Mouse (Mus musculus) liver, postnatal 0 days (tissue): ENCODE measurements at regions not wholly inside any gene's neighbourhood (a gene's known extent, or its start where the extent isn't known, plus 50 kb on each side); places are given as distances from the start of the nearest gene placed in this dataset.

ENCODE experiments used
- ATAC-seq: fragments of 200-750 bp; cut with Nextera tagmentation; 2 replicates; pipeline ENCODE4 v1.8.0; 2017; ENCODE audit warnings: mild to moderate bottlenecking, moderate library complexity
- DNase-seq: peaks from one replicate; pipeline ENCODE4 v3.0.0-alpha.2; 2016
- H3K27ac ChIP-seq: fragments of 300-500 bp; sonication (generic); 2 replicates; pipeline ENCODE4 v1.5.1; 2014; ENCODE audit warnings: antibody characterized with exemption, moderate library complexity, mild to moderate bottlenecking, low read depth
- H3K27me3 ChIP-seq: fragments of 300-500 bp; sonication (generic); 2 replicates; pipeline ENCODE4 v1.6.1; 2014; ENCODE audit warnings: low read length, control low read depth, mixed read lengths; ENCODE audit not compliant: insufficient read depth
- H3K36me3 ChIP-seq: fragments of 300-500 bp; sonication (generic); replicated peaks from 2 replicates; pipeline ENCODE4 v1.6.1; 2014; ENCODE audit warnings: mild to moderate bottlenecking, control low read depth, low read length, moderate library complexity, mixed read lengths; ENCODE audit not compliant: insufficient read depth
- H3K4me1 ChIP-seq: fragments of 300-500 bp; sonication (generic); 2 replicates; pipeline ENCODE4 v1.6.1; 2014; ENCODE audit warnings: antibody characterized with exemption, mild to moderate bottlenecking, control low read depth; ENCODE audit not compliant: insufficient read depth
- H3K4me2 ChIP-seq: fragments of 300-500 bp; sonication (generic); 2 replicates; pipeline ENCODE4 v1.6.1; 2014; ENCODE audit warnings: low read depth, mild to moderate bottlenecking, low read length, moderate library complexity, mixed read lengths
- H3K4me3 ChIP-seq: fragments of 300-500 bp; sonication (generic); 2 replicates; pipeline ENCODE4 v1.5.1; 2014; ENCODE audit warnings: low read depth, low read length
- H3K9ac ChIP-seq: fragments of 300-500 bp; sonication (generic); replicated peaks from 2 replicates; pipeline ENCODE4 v1.6.1; 2014; ENCODE audit warnings: mild to moderate bottlenecking, moderate library complexity
- H3K9me3 ChIP-seq: fragments of 300-500 bp; sonication (generic); 2 replicates; pipeline ENCODE4 v1.6.1; 2016; ENCODE audit warnings: mild to moderate bottlenecking, control low read depth, low read length, mixed read lengths
- CTCF ChIP-seq: sonication (generic); IDR thresholded peaks from 2 replicates; pipeline ENCODE4 v1.5.1; 2016; ENCODE audit warnings: antibody characterized with exemption, low read depth
- EP300 ChIP-seq: IDR thresholded peaks from 2 replicates; pipeline ENCODE4 v1.6.1; 2016; ENCODE audit warnings: antibody characterized with exemption, low read depth, mild to moderate bottlenecking
- WGBS: fragments of 180-500 bp; shearing (Covaris S2); extraction: QIAGEN DNeasy Blood & Tissue Kit; methylation state at CpG from one replicate; pipeline ENCODE4 v1.1.7; 2014; ENCODE audit not compliant: insufficient replicate concordance; 5-methylcytosine and 5-hydroxymethylcytosine counted together

DNA sequence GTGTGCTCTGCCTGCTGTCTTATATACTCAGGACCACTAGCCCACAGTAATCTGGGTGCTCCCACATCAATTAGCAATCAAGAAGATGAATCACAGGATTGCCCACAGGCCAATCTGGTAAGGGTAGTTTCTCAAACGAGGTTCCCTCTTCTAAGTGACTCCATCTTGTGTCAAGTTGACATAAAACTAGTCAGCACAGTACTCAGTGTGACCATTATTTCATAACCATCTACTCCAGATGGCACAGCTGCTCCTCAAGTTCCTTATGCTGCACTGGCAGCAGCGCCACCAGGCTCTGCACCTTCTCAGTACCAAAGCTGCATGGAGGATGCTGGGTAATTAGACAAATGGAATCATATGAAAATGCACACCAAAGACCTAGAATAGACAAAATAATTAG is 175.6 kb upstream of the B3galt2 start:
- Histone ChIP-seq H3K4me2 (no peak overlapping the region), H3K27ac (no peak overlapping the region), H3K9ac (no peak overlapping the region), H3K27me3 (no peaks in the 10 kb centered on the region), H3K9me3 (no peaks in the 10 kb centered on the region; the same call in 1 of the 2 replicates), H3K4me3 (no peak overlapping the region), H3K4me1 (no peaks in the 10 kb centered on the region), H3K36me3 (no peaks in the 10 kb centered on the region)
- no peak for ATAC-seq
- no peak for TF ChIP-seq CTCF
- no peak for TF ChIP-seq EP300
- WGBS, result 42% methylated on average over 2 of the region's 2 CpGs
- no peak for DNase-seq

DNA sequence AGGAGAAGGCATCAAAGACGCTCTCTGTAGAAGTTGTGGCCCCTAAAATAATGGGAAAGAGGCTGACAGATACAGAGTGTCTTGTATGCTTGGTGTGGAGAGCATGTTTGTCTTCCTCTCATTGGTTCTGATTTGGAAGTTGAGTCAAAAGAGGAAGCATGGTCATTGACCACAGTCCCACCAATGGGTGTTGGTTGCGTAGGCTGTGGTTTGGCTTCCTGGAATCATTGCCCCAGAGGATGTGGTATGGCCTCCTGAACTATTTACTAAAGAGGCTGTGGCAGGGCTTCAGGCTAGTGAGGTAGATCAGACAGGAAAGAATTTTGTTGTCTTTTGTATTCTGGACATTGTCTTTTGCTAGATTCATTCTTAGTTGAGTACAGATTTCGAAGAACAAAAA is 174.4 kb upstream of the B3galt2 start:
- ATAC-seq (peak; percentile 79), DNase-seq (peak; percentile 31)
- H3K9me3 ChIP-seq, result no peaks in the 10 kb centered on the region; the same call in 1 of the 2 replicates
- 48% methylated on average over 3 of the region's 3 CpGs for WGBS
- H3K9ac ChIP-seq, result no peak overlapping the region
- H3K4me2 ChIP-seq, result no peak overlapping the region
- no peaks in the 10 kb centered on the region for H3K27me3 ChIP-seq
- TF ChIP-seq EP300 (0 out of 2 replicates have a peak, but pooled peaks have one; percentile 26), CTCF (no peak)
- H3K4me3 ChIP-seq, result no peak overlapping the region
- no peak overlapping the region for H3K27ac ChIP-seq
- no peaks in the 10 kb centered on the region for H3K36me3 ChIP-seq
- no peaks in the 10 kb centered on the region for H3K4me1 ChIP-seq

DNA sequence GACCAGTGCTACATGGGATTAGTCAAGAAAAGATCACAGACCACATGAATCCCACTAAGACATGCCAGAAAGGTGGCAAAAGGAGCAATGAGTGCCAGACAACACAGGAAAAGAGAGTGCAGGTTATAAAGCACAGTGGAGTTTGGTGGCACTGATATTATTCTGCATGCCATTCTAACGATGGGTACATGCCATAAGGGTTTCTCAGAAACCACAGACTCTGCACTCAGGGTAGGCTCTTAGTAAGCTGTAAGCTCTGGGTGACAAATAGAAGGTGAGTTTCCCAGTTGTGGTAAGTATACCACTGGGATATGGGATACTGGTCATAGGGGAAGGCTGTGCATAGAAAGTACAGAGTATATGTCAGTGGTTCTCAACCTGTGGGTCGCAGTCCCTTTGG is 165.1 kb upstream of the B3galt2 start:
- no peaks in the 10 kb centered on the region for H3K4me1 ChIP-seq
- H3K9ac ChIP-seq, result no peak overlapping the region
- DNase-seq, result no peak
- no peaks in the 10 kb centered on the region for H3K36me3 ChIP-seq
- no peak overlapping the region for H3K4me3 ChIP-seq
- H3K27ac ChIP-seq, result no peak overlapping the region
- WGBS, result 75% methylated on average over 2 of the region's 2 CpGs
- no peak overlapping the region for H3K4me2 ChIP-seq
- H3K9me3 ChIP-seq, result no peaks in the 10 kb centered on the region
- no peaks in the 10 kb centered on the region for H3K27me3 ChIP-seq
- no peak for TF ChIP-seq CTCF
- TF ChIP-seq EP300, result no peak
- ATAC-seq, result no peak

DNA sequence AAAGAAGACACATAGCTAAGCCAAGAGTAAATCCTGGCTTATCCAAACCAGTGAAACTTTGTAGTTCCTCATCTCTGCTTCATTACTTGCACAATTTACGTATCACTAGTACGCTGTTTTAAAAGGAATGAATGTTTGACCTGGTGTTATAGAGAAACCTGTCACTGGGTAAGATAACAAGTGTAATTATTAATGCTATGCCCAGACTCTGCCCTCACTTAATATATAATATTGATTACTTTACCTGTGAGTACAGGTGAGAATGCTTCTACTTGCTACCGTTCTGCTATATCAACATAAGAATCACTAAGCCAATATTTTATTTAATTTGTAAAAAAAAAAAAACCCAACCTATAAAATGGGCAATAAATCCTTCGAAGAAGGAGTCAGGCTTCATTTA is 157.1 kb upstream of the B3galt2 start:
- Histone ChIP-seq H3K4me2 (no peak overlapping the region), H3K4me3 (no peak overlapping the region), H3K4me1 (no peaks in the 10 kb centered on the region), H3K27me3 (no peaks in the 10 kb centered on the region), H3K9me3 (no peaks in the 10 kb centered on the region), H3K36me3 (no peaks in the 10 kb centered on the region), H3K9ac (no peak overlapping the region), H3K27ac (no peak overlapping the region)
- TF ChIP-seq CTCF (no peak), EP300 (no peak)
- no peak for DNase-seq
- ATAC-seq, result no peak
- WGBS, result 79% methylated on average over 4 of the region's 4 CpGs

DNA sequence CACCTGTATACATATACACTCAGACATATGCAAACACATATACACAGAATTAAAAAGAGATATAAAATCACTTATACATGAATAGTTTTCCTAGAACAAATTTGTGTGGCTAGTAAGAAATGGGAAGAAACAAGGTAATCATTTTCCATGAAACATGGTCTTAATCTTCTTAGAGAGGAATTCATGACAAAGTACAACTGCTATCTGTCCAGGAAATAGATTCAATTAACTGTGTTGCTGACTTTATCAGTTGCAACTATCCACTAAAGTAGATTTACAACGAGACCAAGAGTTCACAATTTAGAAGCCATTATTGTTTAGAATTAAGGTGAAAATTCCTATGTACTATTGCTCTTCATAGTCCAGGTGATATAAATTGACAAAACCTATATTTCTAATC is 155.5 kb upstream of the B3galt2 start:
- Histone ChIP-seq H3K9me3 (no peaks in the 10 kb centered on the region), H3K4me2 (no peak overlapping the region), H3K9ac (no peak overlapping the region), H3K4me3 (no peak overlapping the region), H3K4me1 (no peaks in the 10 kb centered on the region), H3K27ac (no peak overlapping the region), H3K36me3 (no peaks in the 10 kb centered on the region), H3K27me3 (no peaks in the 10 kb centered on the region)
- no peak for ATAC-seq
- WGBS, result 64% methylated on average over 1 of the region's 1 CpGs
- no peak for DNase-seq
- TF ChIP-seq CTCF (no peak), EP300 (no peak)

GRCm38 (mm10) chr1:143497092-143497491 is 143.4 kb upstream of the B3galt2 start:
- ATAC-seq, result no peak
- Histone ChIP-seq H3K4me2 (no peak overlapping the region), H3K9me3 (no peaks in the 10 kb centered on the region), H3K9ac (no peak overlapping the region), H3K27me3 (no peaks in the 10 kb centered on the region), H3K36me3 (no peaks in the 10 kb centered on the region), H3K4me1 (no peaks in the 10 kb centered on the region), H3K4me3 (no peak overlapping the region), H3K27ac (no peak overlapping the region)
- WGBS, result 78% methylated on average over 8 of the region's 8 CpGs
- TF ChIP-seq CTCF (no peak), EP300 (no peak)
- no peak for DNase-seq
